Mouse (Mus musculus) stomach, postnatal 0 days (tissue): Measurements from ENCODE around the gene Mlf2.

Experiments
- CTCF ChIP-seq: IDR thresholded peaks from 2 replicates; pipeline ENCODE4 v1.5.1; 2016; ENCODE audit warnings: antibody characterized with exemption, low read depth, mild to moderate bottlenecking, moderate library complexity
- EP300 ChIP-seq: optimal IDR thresholded peaks from 2 replicates; pipeline ENCODE3; 2016; ENCODE audit warnings: antibody characterized with exemption

DNA sequence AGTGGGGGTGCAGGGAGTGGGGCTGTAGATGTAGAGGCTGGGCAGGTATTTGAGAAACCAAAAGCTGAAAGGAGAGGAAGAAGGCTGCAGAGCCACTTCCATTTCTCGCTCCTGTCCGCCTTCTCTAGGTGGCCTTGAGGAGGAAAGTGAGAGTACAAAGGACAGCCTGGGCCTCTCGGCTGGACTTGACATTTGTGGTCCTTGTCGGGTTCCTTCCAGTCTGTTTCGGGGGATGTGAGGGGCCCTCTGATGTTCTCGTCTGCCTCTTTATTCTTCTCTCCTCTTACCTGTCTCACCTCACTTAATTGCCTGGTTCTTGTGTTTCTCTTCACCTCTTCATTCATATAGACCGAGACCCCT is 12.9 kb upstream of the Mlf2 start:
- TF ChIP-seq CTCF (0 out of 2 replicates have a peak, but pooled peaks have one; percentile 0), EP300 (no peak)
